Mouse (Mus musculus) lung, embryonic 15.5 days (tissue): ENCODE measurements at regions not wholly inside any gene's neighbourhood (a gene's known extent, or its start where the extent isn't known, plus 50 kb on each side); places are given as distances from the start of the nearest gene placed in this dataset.

Experiments used
- ATAC-seq: fragments of 200-750 bp; cut with Nextera tagmentation; 2 replicates; pipeline ENCODE4 v1.8.0; 2017; ENCODE audit warnings: moderate number of reproducible peaks, borderline replicate concordance; ENCODE audit not compliant: low FRiP score, low TSS enrichment; ENCODE audit errors: extremely low read depth
- H3K27ac ChIP-seq: fragments of 300-500 bp; sonication (generic); 2 replicates; pipeline ENCODE4 v1.5.1; 2015; ENCODE audit warnings: moderate library complexity, mild to moderate bottlenecking, inconsistent platforms
- H3K27me3 ChIP-seq: fragments of 300-500 bp; sonication (generic); 2 replicates; pipeline ENCODE4 v1.6.1; 2015; ENCODE audit warnings: inconsistent platforms
- H3K36me3 ChIP-seq: fragments of 300-500 bp; sonication (generic); 2 replicates; pipeline ENCODE4 v1.6.1; 2015; ENCODE audit warnings: inconsistent platforms
- H3K4me1 ChIP-seq: fragments of 300-500 bp; sonication (generic); 2 replicates; pipeline ENCODE4 v1.6.1; 2015; ENCODE audit warnings: inconsistent platforms
- H3K4me2 ChIP-seq: fragments of 300-500 bp; sonication (generic); 2 replicates; pipeline ENCODE4 v1.6.1; 2015; ENCODE audit warnings: inconsistent platforms, mild to moderate bottlenecking, moderate library complexity
- H3K4me3 ChIP-seq: fragments of 300-500 bp; sonication (generic); 2 replicates; pipeline ENCODE4 v1.5.1; 2015; ENCODE audit warnings: mild to moderate bottlenecking, inconsistent platforms
- H3K9ac ChIP-seq: fragments of 300-500 bp; sonication (generic); 2 replicates; pipeline ENCODE4 v1.6.1; 2015; ENCODE audit warnings: inconsistent platforms
- H3K9me3 ChIP-seq: fragments of 300-500 bp; sonication (generic); 2 replicates; pipeline ENCODE4 v1.6.1; 2016; ENCODE audit warnings: inconsistent platforms
- WGBS: fragments of 180-500 bp; shearing (Covaris S2); methylation state at CpG from one replicate; pipeline ENCODE4 v1.1.7; 2015; 5-methylcytosine and 5-hydroxymethylcytosine counted together

DNA sequence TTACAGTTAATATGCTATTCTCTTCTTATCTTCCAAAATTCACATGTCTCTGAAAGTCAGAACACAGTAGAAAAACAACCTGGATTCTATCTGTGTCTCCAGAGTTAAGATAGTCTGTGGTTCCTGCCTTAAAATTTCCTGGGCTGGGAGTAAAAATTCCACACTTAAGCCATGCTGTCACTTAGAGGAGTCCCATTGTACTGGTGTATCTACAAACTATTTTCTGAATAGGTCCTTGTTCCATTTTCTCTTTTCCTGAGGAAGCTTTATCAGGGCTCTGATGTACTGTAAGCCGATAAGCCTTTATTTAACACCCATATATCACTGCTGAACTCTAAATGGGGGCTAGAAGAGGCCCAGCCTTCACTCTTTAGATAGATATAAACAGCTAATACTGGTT, 1171.1 kb downstream of the Efnb2 start:
- H3K4me1 ChIP-seq, result no peaks in the 10 kb centered on the region
- no peak overlapping the region for H3K27ac ChIP-seq
- H3K9ac ChIP-seq, result no peak overlapping the region
- no peak overlapping the region for H3K4me3 ChIP-seq
- H3K27me3 ChIP-seq, result no peaks in the 10 kb centered on the region
- no peak for ATAC-seq
- 27% methylated on average over 1 of the region's 1 CpGs for WGBS
- no peak overlapping the region for H3K4me2 ChIP-seq
- H3K36me3 ChIP-seq, result no peaks in the 10 kb centered on the region
- H3K9me3 ChIP-seq, result no peaks in the 10 kb centered on the region

DNA sequence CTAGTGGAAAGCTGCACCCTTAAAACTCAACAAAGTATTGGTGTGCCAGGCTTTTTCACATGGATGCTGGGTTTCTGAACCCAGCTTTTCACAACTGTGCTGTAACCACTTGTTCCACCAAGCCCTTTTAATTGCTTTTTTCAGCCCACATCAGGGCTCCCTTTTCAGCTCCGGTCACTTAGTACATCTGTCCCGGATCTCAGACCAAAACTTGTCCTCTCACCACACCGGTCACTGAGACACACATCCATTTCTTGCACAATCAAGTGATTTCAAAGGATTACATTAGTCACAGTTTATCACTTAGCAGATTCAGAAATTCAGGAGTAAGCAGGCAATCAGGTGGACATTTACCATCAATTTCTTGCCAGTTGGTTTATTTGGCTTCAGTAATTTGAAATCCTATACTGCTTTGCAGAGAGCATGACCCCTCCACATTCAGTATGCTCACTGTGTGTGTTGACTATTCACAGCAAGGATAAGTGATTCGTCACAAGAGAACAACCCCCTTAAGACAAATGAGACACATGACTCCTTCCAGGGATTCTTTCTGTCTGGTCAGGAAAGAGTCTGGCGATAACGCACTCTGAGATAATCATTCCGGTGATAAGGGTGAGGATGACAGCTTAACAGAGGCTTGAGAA, 1188.8 kb downstream of the Efnb2 start:
- no peak overlapping the region for H3K27ac ChIP-seq

GRCm38 (mm10) chr8:7469261-7469660, 1191.8 kb downstream of the Efnb2 start:
- Histone ChIP-seq H3K9me3 (no peaks in the 10 kb centered on the region), H3K4me1 (no peaks in the 10 kb centered on the region), H3K4me2 (no peak overlapping the region), H3K27me3 (no peaks in the 10 kb centered on the region), H3K27ac (no peak overlapping the region), H3K9ac (no peak overlapping the region), H3K4me3 (no peak overlapping the region), H3K36me3 (no peaks in the 10 kb centered on the region)
- 82% methylated on average over 4 of the region's 4 CpGs for WGBS
- ATAC-seq, result no peak

More for the DNA sequence above, 1188.8 kb downstream of the Efnb2 start:
- H3K4me2 ChIP-seq, result no peak overlapping the region
- H3K4me1 ChIP-seq, result no peaks in the 10 kb centered on the region
- H3K9me3 ChIP-seq, result no peaks in the 10 kb centered on the region
- no peak overlapping the region for H3K9ac ChIP-seq
- H3K4me3 ChIP-seq, result no peak overlapping the region
- 13% methylated on average over 7 of the region's 7 CpGs for WGBS
- no peaks in the 10 kb centered on the region for H3K36me3 ChIP-seq
- no peaks in the 10 kb centered on the region for H3K27me3 ChIP-seq
- ATAC-seq, result no peak

DNA sequence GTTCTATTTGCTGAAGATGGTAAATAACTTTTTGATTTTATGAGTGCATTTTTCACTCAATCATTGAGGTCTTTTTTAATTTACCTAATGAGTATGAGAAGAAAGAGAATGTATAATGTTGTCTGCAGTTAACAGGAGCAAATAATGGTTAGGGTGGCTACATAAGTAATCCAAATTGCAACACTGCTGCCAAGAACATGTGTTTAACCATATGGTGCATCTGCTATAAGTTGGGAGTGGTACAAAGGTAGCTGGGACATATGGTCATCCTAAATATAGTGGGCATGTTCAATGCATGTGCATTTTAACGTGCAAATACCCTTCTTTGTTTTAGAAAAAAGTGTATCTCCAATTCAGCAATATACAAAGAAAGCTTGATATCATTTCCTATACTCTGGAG, 1198.2 kb downstream of the Efnb2 start:
- Histone ChIP-seq H3K9me3 (no peaks in the 10 kb centered on the region), H3K36me3 (no peaks in the 10 kb centered on the region), H3K27ac (no peak overlapping the region), H3K9ac (no peak overlapping the region), H3K4me2 (no peak overlapping the region), H3K4me1 (no peaks in the 10 kb centered on the region), H3K27me3 (no peaks in the 10 kb centered on the region), H3K4me3 (no peak overlapping the region)
- 72% methylated on average over 1 of the region's 1 CpGs for WGBS
- ATAC-seq, result no peak

DNA sequence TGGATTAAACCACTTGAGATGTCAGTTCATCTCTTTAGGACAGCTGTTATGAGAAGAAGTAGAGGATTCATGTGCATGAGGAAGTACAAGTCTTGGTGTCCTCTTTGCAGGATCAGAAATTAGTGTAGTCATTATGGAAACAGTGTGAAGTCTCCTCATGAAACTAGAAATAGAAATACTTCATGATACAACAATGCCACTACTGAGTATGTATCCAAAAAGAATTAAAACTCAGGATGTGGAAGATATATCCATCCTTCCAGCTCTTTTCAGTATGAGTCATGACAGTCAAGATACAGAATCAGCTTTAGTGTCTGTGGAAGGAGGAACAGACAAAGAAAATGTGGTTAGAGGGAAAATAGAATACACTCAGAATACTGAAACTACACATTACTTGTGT, 1211.7 kb downstream of the Efnb2 start:
- no peak overlapping the region for H3K9ac ChIP-seq
- H3K9me3 ChIP-seq, result no peaks in the 10 kb centered on the region
- H3K27me3 ChIP-seq, result no peaks in the 10 kb centered on the region
- no peak overlapping the region for H3K4me3 ChIP-seq
- no peak for ATAC-seq
- H3K4me2 ChIP-seq, result no peak overlapping the region
- no peak overlapping the region for H3K27ac ChIP-seq
- H3K4me1 ChIP-seq, result no peaks in the 10 kb centered on the region
- no peaks in the 10 kb centered on the region for H3K36me3 ChIP-seq

DNA sequence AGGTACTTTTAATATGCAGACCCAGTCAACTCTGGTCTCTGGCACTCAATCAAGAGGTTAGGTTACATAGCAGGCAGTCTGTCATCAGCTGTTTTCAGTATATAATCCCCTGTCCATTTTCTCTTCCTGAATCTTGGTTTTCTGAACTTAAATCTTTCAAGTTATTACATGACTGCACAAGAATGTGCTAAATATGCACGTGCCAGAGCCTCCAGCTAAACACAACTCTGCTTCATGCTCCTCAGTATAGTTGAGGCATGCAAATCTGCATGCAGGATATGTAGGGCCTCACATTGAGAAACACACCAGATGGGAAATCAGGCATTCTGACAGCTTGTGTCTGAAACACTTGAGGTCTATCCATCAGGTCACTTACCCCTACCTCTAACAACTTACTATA, 1214.0 kb downstream of the Efnb2 start:
- H3K9me3 ChIP-seq, result no peaks in the 10 kb centered on the region
- no peak overlapping the region for H3K9ac ChIP-seq
- WGBS, result 36% methylated on average over 1 of the region's 1 CpGs
- H3K36me3 ChIP-seq, result no peaks in the 10 kb centered on the region
- ATAC-seq, result no peak
- H3K4me3 ChIP-seq, result no peak overlapping the region
- H3K4me2 ChIP-seq, result no peak overlapping the region
- H3K4me1 ChIP-seq, result no peaks in the 10 kb centered on the region
- no peaks in the 10 kb centered on the region for H3K27me3 ChIP-seq
- H3K27ac ChIP-seq, result no peak overlapping the region

- H3K27me3 ChIP-seq, result no peaks in the 10 kb centered on the region
- H3K36me3 ChIP-seq, result no peaks in the 10 kb centered on the region
- H3K4me2 ChIP-seq, result no peak overlapping the region
- no peak overlapping the region for H3K9ac ChIP-seq
- H3K4me1 ChIP-seq, result peaks cover 4% of the 10 kb centered on the region; the same call in 1 of the 2 replicates
- H3K27ac ChIP-seq, result no peak overlapping the region
- no peak for ATAC-seq
- H3K4me3 ChIP-seq, result no peak overlapping the region
- H3K9me3 ChIP-seq, result no peaks in the 10 kb centered on the region
Measured at GRCm38 (mm10) chr8:7440829-7441228, 1220.2 kb downstream of the Efnb2 start.

DNA sequence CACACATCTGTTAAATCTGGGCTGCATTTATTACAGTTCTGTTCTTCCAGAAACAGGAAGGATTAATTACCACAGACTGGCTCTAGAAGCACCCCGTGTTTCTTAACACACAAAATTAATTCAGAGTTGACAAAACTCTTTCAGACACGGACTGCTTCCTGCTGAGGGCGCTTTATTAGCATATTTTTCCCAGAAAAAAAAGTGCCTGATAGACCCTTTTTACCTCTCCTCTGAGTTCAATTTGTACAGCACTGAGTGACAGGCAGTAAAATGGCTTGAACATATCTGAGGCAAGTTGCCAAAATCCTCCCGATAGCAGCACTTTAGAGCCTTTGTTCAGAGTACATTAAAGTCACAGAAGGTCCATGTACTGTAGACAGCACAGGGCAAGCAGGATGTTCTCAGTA, 1220.8 kb downstream of the Efnb2 start:
- Histone ChIP-seq H3K4me3 (no peak overlapping the region), H3K27me3 (no peaks in the 10 kb centered on the region), H3K4me1 (peaks cover 4% of the 10 kb centered on the region; the same call in 1 of the 2 replicates), H3K36me3 (no peaks in the 10 kb centered on the region), H3K27ac (no peak overlapping the region; the same call in 1 of the 2 replicates), H3K9me3 (no peaks in the 10 kb centered on the region), H3K4me2 (peak overlapping the region; percentile 22; the same call in 1 of the 2 replicates), H3K9ac (no peak overlapping the region)
- WGBS, result 7% methylated on average over 4 of the region's 4 CpGs
- ATAC-seq, result no peak

DNA sequence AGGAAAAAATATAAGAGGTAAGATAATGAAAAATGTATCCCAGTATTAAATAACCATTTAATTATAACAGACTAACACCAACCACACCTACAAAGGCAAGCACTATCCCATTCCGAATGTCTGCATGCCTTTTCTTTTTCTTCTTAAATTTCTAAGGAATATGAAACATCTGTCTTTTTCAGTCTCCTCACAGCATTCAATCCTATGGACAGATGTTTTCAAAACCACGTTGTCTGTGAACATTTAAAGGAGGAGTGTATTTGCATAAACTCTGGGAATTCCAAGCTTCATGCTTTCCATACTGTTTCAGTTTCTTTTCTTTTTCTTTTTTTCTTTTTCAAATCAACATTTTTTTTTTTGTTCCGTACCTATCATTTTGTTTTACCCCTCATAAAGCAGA, 1221.2 kb downstream of the Efnb2 start:
- WGBS, result 36% methylated on average over 3 of the region's 3 CpGs
- H3K4me1 ChIP-seq, result peaks cover 4% of the 10 kb centered on the region; the same call in 1 of the 2 replicates
- no peaks in the 10 kb centered on the region for H3K9me3 ChIP-seq
- H3K4me3 ChIP-seq, result no peak overlapping the region
- H3K36me3 ChIP-seq, result no peaks in the 10 kb centered on the region
- no peaks in the 10 kb centered on the region for H3K27me3 ChIP-seq
- peak overlapping the region; percentile 22; the same call in 1 of the 2 replicates for H3K4me2 ChIP-seq
- no peak overlapping the region for H3K27ac ChIP-seq
- ATAC-seq, result no peak
- no peak overlapping the region for H3K9ac ChIP-seq

GRCm38 (mm10) chr8:7430482-7430881, 1230.6 kb downstream of the Efnb2 start:
- no peak for ATAC-seq
- H3K27ac ChIP-seq, result no peak overlapping the region
- H3K9ac ChIP-seq, result no peak overlapping the region
- H3K36me3 ChIP-seq, result no peaks in the 10 kb centered on the region
- H3K4me1 ChIP-seq, result no peaks in the 10 kb centered on the region
- no peak overlapping the region for H3K4me3 ChIP-seq
- no peaks in the 10 kb centered on the region for H3K27me3 ChIP-seq
- no peaks in the 10 kb centered on the region for H3K9me3 ChIP-seq
- H3K4me2 ChIP-seq, result no peak overlapping the region

GRCm38 (mm10) chr8:7398175-7398574, 1262.9 kb downstream of the Efnb2 start:
- Histone ChIP-seq H3K27me3 (no peaks in the 10 kb centered on the region), H3K9me3 (no peaks in the 10 kb centered on the region), H3K9ac (no peak overlapping the region), H3K36me3 (no peaks in the 10 kb centered on the region), H3K4me1 (no peaks in the 10 kb centered on the region), H3K4me3 (no peak overlapping the region), H3K27ac (no peak overlapping the region), H3K4me2 (no peak overlapping the region)
- ATAC-seq, result no peak
- 69% methylated on average over 2 of the region's 2 CpGs for WGBS

- no peak overlapping the region for H3K27ac ChIP-seq
- WGBS, result 30% methylated on average over 5 of the region's 5 CpGs
- no peaks in the 10 kb centered on the region for H3K4me1 ChIP-seq
- no peak for ATAC-seq
- no peaks in the 10 kb centered on the region for H3K9me3 ChIP-seq
- no peak overlapping the region for H3K4me2 ChIP-seq
- no peak overlapping the region for H3K4me3 ChIP-seq
- no peak overlapping the region for H3K9ac ChIP-seq
- no peaks in the 10 kb centered on the region for H3K36me3 ChIP-seq
- H3K27me3 ChIP-seq, result no peaks in the 10 kb centered on the region
Measured at GRCm38 (mm10) chr8:7397355-7397862, 1263.6 kb downstream of the Efnb2 start.
